Mouse (Mus musculus) intestine, embryonic 15.5 days (tissue): Measurements from ENCODE around the gene Ndufs1. TPM values are rescaled to one million over a fixed set of nuclear protein-coding genes. Genes with fewer than 3 reads are reported as not detected.
A peak's percentile ranks its signal among the peaks of the same experiment; 100 is the strongest.

Experiments used
- ATAC-seq: fragments of 200-750 bp; cut with Nextera tagmentation; 2 replicates; pipeline ENCODE4 v1.8.0; 2017; ENCODE audit warnings: moderate TSS enrichment, moderate library complexity
- H3K27ac ChIP-seq: fragments of 300-500 bp; sonication (generic); 2 replicates; pipeline ENCODE4 v1.5.1; 2015; ENCODE audit warnings: mild to moderate bottlenecking, inconsistent platforms
- H3K27me3 ChIP-seq: fragments of 300-500 bp; sonication (generic); replicated peaks from 2 replicates; pipeline ENCODE4 v1.6.1; 2015; ENCODE audit warnings: inconsistent platforms
- H3K36me3 ChIP-seq: fragments of 300-500 bp; sonication (generic); 2 replicates; pipeline ENCODE4 v1.6.1; 2015; ENCODE audit warnings: inconsistent platforms
- H3K4me1 ChIP-seq: fragments of 300-500 bp; sonication (generic); replicated peaks from 2 replicates; pipeline ENCODE4 v1.6.1; 2015; ENCODE audit warnings: inconsistent platforms
- H3K4me2 ChIP-seq: fragments of 300-500 bp; sonication (generic); replicated peaks from 2 replicates; pipeline ENCODE4 v1.6.1; 2015; ENCODE audit warnings: mild to moderate bottlenecking, inconsistent platforms
- H3K4me3 ChIP-seq: fragments of 300-500 bp; sonication (generic); replicated peaks from 2 replicates; pipeline ENCODE4 v1.5.1; 2015; ENCODE audit warnings: inconsistent platforms
- H3K9ac ChIP-seq: fragments of 300-500 bp; sonication (generic); 2 replicates; pipeline ENCODE4 v1.6.1; 2015; ENCODE audit warnings: inconsistent platforms
- H3K9me3 ChIP-seq: fragments of 300-500 bp; sonication (generic); 2 replicates; pipeline ENCODE4 v1.6.1; 2016; ENCODE audit warnings: inconsistent platforms
- WGBS: fragments of 180-500 bp; shearing (Covaris S2); methylation state at CpG from one replicate; pipeline ENCODE4 v1.1.7; 2015; 5-methylcytosine and 5-hydroxymethylcytosine counted together
- polyA plus RNA-seq: library from polyadenylated mRNA; unstranded; fragments of >200 nt; fragmentation: Nextera tagmentation; extraction: Ambion mirVana; gene quantifications from 2 replicates; pipeline ENCODE4 v1.2.1, GENCODE M21; 2015

Ndufs1 gene
- polyA plus RNA-seq, 1 experiment from 2014 or later: 168 TPM

DNA sequence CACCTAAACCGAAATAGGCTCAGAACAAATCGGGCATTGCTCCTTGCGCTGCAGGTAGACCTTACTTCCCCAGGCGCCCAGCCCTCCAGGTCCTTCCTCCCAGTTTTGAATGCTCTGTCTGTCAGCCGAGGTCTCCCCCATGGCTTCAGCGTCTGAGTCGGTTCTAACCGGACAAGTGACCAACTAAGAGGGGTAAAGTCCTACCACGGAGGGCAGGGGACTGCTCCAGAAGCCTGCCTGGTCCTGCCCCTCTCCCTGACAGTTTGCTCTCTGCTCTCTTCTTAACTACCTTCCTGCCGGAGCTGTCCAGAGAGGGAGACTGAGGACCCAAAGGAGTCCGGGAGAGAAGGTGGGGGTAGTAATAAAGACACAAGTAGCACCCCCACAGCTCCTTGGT, 63.8 kb downstream of the Ndufs1 start:
- peak; percentile 37 for ATAC-seq
- Histone ChIP-seq H3K9ac (peak overlapping the region; percentile 97), H3K27me3 (no peaks in the 10 kb centered on the region), H3K4me2 (peak overlapping the region; percentile 79), H3K9me3 (no peaks in the 10 kb centered on the region), H3K27ac (peak overlapping the region; percentile 100), H3K4me1 (peaks cover 16% of the 10 kb centered on the region), H3K36me3 (peaks cover 3% of the 10 kb centered on the region; the same call in 1 of the 2 replicates), H3K4me3 (peak overlapping the region; percentile 90)
- 2% methylated on average over 11 of the region's 11 CpGs for WGBS

DNA sequence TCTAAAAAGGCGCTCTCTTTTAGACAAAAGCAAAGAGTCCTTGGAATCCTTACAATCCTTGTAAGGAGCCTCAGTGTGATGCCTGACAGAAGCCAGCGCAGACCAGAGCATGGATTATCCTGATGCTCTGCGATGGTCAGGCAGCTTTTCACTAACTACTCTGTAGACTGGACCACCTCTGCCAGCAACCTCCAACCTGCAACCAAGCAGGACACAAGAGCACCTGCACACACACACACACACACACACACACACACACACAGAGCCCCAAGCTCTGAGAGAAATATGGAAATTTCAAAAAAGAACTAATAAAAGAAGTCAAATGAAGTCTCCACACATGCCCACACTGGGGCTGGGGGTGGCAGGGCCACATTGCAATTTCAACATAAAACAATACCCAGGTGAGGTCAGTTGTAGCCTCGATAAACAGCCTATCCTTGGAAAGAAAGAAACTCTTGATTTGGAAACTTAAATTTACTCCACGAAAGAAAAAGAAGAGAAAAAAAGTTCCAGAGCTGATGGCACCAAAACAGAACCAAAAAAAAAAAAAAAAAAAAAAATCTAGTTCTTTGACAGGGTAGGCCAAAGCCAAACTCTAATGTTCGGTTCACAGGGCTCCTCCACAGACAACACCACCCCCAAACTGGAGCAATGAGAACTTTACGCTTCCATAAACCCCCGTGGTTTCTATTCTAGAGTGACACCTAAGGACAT, 64.3 kb downstream of the Ndufs1 start:
- Histone ChIP-seq H3K27me3 (no peaks in the 10 kb centered on the region), H3K27ac (peak overlapping the region; percentile 100), H3K36me3 (peaks cover 3% of the 10 kb centered on the region; the same call in 1 of the 2 replicates), H3K9me3 (no peaks in the 10 kb centered on the region), H3K4me3 (peak overlapping the region; percentile 90), H3K4me2 (peak overlapping the region; percentile 79), H3K4me1 (peaks cover 18% of the 10 kb centered on the region), H3K9ac (peak overlapping the region; percentile 97)
- no peak for ATAC-seq
- WGBS: 34% methylated on average over 8 of the region's 8 CpGs

GRCm38 (mm10) chr1:63110536-63111285, 65.9 kb downstream of the Ndufs1 start:
- H3K27ac ChIP-seq: no peak overlapping the region
- no peak overlapping the region for H3K4me3 ChIP-seq
- H3K36me3 ChIP-seq: no peaks in the 10 kb centered on the region
- no peak overlapping the region for H3K4me2 ChIP-seq
- no peak for ATAC-seq
- no peak overlapping the region for H3K9ac ChIP-seq
- no peaks in the 10 kb centered on the region for H3K9me3 ChIP-seq
- H3K4me1 ChIP-seq: peaks cover 18% of the 10 kb centered on the region
- 48% methylated on average over 7 of the region's 7 CpGs for WGBS
- no peaks in the 10 kb centered on the region for H3K27me3 ChIP-seq

GRCm38 (mm10) chr1:63107614-63108327, 68.9 kb downstream of the Ndufs1 start:
- Histone ChIP-seq H3K4me3 (no peak overlapping the region), H3K9ac (no peak overlapping the region), H3K4me1 (peaks cover 18% of the 10 kb centered on the region), H3K36me3 (peaks cover 9% of the 10 kb centered on the region; the same call in 1 of the 2 replicates), H3K27me3 (no peaks in the 10 kb centered on the region), H3K9me3 (no peaks in the 10 kb centered on the region), H3K27ac (peak overlapping the region; percentile 62; the same call in 1 of the 2 replicates), H3K4me2 (peak overlapping the region; percentile 30)
- peak; percentile 75 for ATAC-seq
- 56% methylated on average over 6 of the region's 6 CpGs for WGBS

- WGBS: 89% methylated on average over 12 of the region's 12 CpGs
- Histone ChIP-seq H3K27ac (no peak overlapping the region), H3K4me1 (0 out of 2 replicates have a peak, but pooled peaks cover 2% of the 10 kb centered on the region), H3K9me3 (no peaks in the 10 kb centered on the region), H3K4me2 (no peak overlapping the region), H3K4me3 (no peak overlapping the region), H3K27me3 (no peaks in the 10 kb centered on the region), H3K9ac (no peak overlapping the region), H3K36me3 (peaks cover 21% of the 10 kb centered on the region)
- no peak for ATAC-seq
These were observed 73.7 kb downstream of the Ndufs1 start for GRCm38 (mm10) chr1:63102758-63103451.

- ATAC-seq: no peak
- H3K27ac ChIP-seq: no peak overlapping the region
- no peak overlapping the region for H3K4me3 ChIP-seq
- no peaks in the 10 kb centered on the region for H3K27me3 ChIP-seq
- peaks cover 21% of the 10 kb centered on the region for H3K36me3 ChIP-seq
- no peak overlapping the region for H3K9ac ChIP-seq
- WGBS: 93% methylated on average over 8 of the region's 8 CpGs
- no peaks in the 10 kb centered on the region for H3K4me1 ChIP-seq
- H3K9me3 ChIP-seq: no peaks in the 10 kb centered on the region
- H3K4me2 ChIP-seq: no peak overlapping the region
These were observed 76.4 kb downstream of the Ndufs1 start for GRCm38 (mm10) chr1:63100196-63100595.

GRCm38 (mm10) chr1:63098831-63099230, 77.8 kb downstream of the Ndufs1 start:
- Histone ChIP-seq H3K9ac (no peak overlapping the region), H3K4me3 (no peak overlapping the region), H3K27me3 (no peaks in the 10 kb centered on the region), H3K9me3 (no peaks in the 10 kb centered on the region), H3K4me2 (no peak overlapping the region), H3K36me3 (peaks cover 24% of the 10 kb centered on the region), H3K4me1 (no peaks in the 10 kb centered on the region), H3K27ac (no peak overlapping the region)
- no peak for ATAC-seq
- 74% methylated on average over 4 of the region's 4 CpGs for WGBS

GRCm38 (mm10) chr1:63096071-63096470, 80.6 kb downstream of the Ndufs1 start:
- Histone ChIP-seq H3K9ac (no peak overlapping the region), H3K9me3 (no peaks in the 10 kb centered on the region), H3K4me2 (no peak overlapping the region), H3K4me3 (no peak overlapping the region), H3K27me3 (no peaks in the 10 kb centered on the region), H3K36me3 (peaks cover 29% of the 10 kb centered on the region), H3K4me1 (no peaks in the 10 kb centered on the region), H3K27ac (no peak overlapping the region)
- 84% methylated on average over 5 of the region's 5 CpGs for WGBS
- ATAC-seq: no peak

Other genes with a start within 250 kb of the Ndufs1 start
- 11.5 and 12.4 TPM in 2 replicates for gene Ino80d, start 62.2 kb downstream of the Ndufs1 start, polyA plus RNA-seq
- 545 and 642 TPM in 2 replicates for gene Eef1b2, start within 50 bp of the Ndufs1 start, polyA plus RNA-seq
- gene Gpr1, start 37.7 kb upstream of the Ndufs1 start, polyA plus RNA-seq: 0.21 and 0.33 TPM in 2 replicates
- gene Zdbf2, start 96.4 kb upstream of the Ndufs1 start, polyA plus RNA-seq: 6.3 and 7.1 TPM in 2 replicates